8 mouse cellular contexts compared by ENCODE assay signal in genomic region chr8:82863745-82864520, GRCm38 (mm10). TPM values are rescaled to one million over a fixed set of nuclear protein-coding genes. Genes with fewer than 3 reads are reported as not detected.
DNase-seq lines count a peak whose midpoint lies in the region; ATAC-seq and TF ChIP-seq lines count a peak whose summit lies in the region.

No protein-coding gene starts in this region.

- under 1% methylated on average over 78 of the region's 80 CpGs for WGBS in midbrain, embryonic 11.5 days

- DNase-seq in adipocyte (ENCODE audit: low spot score) = peak; percentile 55
- DNase-seq in cerebellum, postnatal 25 days = peak; percentile 80 to 81
- peak; percentile 85 for DNase-seq in gastrocnemius, adult 2 months
- peak; percentile 20 for DNase-seq in induced T-regulatory cell, adult 2 months (ENCODE audit: low read depth)
- peak; percentile 74 for DNase-seq in left cerebral cortex, postnatal 4 days
- DNase-seq in midbrain, embryonic 11.5 days (ENCODE audit: low spot score, missing footprints) = peak; percentile 96
- DNase-seq in spleen, postnatal 10 days (ENCODE audit: low spot score in 2 of 2) = peak; percentile 7 to 27
- no peak for DNase-seq in T-cell, adult 2 months (ENCODE audit: low spot score)

- peak overlapping the region; percentile 96 for H3K27ac ChIP-seq in gastrocnemius, adult 2 months
- H3K27ac ChIP-seq in midbrain, embryonic 11.5 days (ENCODE audit: low read depth, low read length) = peak overlapping the region; percentile 45; the same call in 1 of the 2 replicates

- no peaks in the 10 kb centered on the region for H3K27me3 ChIP-seq in midbrain, embryonic 11.5 days (ENCODE audit: control insufficient read depth, insufficient read depth, low read length)

- intact Hi-C loops in gastrocnemius, adult 2 months (cut with DNase I) = loop anchor here (1.0 to 5.0 kb wide), 4 partner anchors 87 to 225 kb away; no protein-coding TSS in a partner anchor
- intact Hi-C loops in left cerebral cortex, postnatal 4 days (cut with DNase I) = loop anchor here (1.0 to 10.0 kb wide), 2 partner anchors 121 to 225 kb away; no protein-coding TSS in a partner anchor

- H3K9ac ChIP-seq in midbrain, embryonic 11.5 days (ENCODE audit: low read length) = peak overlapping the region; percentile 90

- H3K36me3 ChIP-seq in midbrain, embryonic 11.5 days (ENCODE audit: control insufficient read depth, insufficient read depth, low read length) = no peaks in the 10 kb centered on the region

- no peak for TF ChIP-seq CTCF in gastrocnemius, adult 2 months (IDR thresholded peaks at IDR 0.05)

- H3K9me3 ChIP-seq in midbrain, embryonic 11.5 days (ENCODE audit: control insufficient read depth, low read length) = no peaks in the 10 kb centered on the region

- H3K4me2 ChIP-seq in midbrain, embryonic 11.5 days = peak overlapping the region; percentile 62

- H3K4me1 ChIP-seq in midbrain, embryonic 11.5 days (ENCODE audit: control insufficient read depth, insufficient read depth, low read length) = peaks cover 10% of the 10 kb centered on the region

- H3K4me3 ChIP-seq in gastrocnemius, adult 2 months = peak overlapping the region; percentile 95
- peak overlapping the region; percentile 71 for H3K4me3 ChIP-seq in midbrain, embryonic 11.5 days (ENCODE audit: low read depth, low read length)

- peak; percentile 86 for ATAC-seq in midbrain, embryonic 11.5 days (ENCODE audit: low FRiP score)

RNA-seq across cellular contexts. Expression of gene Rnf150, which starts 0.8 kb away (rescaled TPM):
- 10 to 100 TPM; 26.0 to 34.8 TPM for total RNA-seq in gastrocnemius, adult 2 months (2021)
- total RNA-seq in left cerebral cortex, postnatal 4 days (2021) = 10 to 100 TPM; 20.1 to 21.4 TPM
- polyA plus RNA-seq in midbrain, embryonic 11.5 days (2014; fragmentation: Nextera tagmentation; extraction: Ambion mirVana) = 1.2 and 1.5 TPM in 2 replicates
